8 mouse cellular contexts compared by ENCODE assay signal in the genomic region with DNA sequence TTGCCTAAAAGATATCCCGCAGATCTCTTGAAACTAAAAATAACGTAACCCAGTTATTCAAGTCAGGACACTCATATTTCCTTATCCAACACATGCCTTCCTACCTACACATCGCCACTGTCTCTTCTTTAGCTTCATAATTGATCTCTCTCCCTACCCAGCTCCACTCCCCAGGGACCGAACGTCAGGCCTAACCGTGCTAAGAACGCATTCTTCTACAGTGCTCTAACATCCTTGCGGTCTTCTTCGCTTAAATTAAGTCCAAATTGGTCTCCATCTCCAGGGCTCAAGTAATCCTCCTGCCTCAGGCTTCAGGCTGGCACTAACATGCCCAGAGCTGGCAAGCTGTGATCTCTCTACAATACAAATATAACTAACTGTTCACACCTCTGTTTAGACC. TPM values are rescaled to one million over a fixed set of nuclear protein-coding genes. Genes with fewer than 3 reads are reported as not detected.
DNase-seq lines count a peak whose midpoint lies in the region; ATAC-seq and TF ChIP-seq lines count a peak whose summit lies in the region.

No protein-coding gene starts in this region.

- ATAC-seq in lung, embryonic 15.5 days (ENCODE audit: borderline replicate concordance, extremely low read depth, low FRiP score, low TSS enrichment): no peak
- no peak for ATAC-seq in heart, postnatal 0 days (ENCODE audit: insufficient read depth, low read depth)
- ATAC-seq in activated CD4-positive, CD25-positive, alpha-beta regulatory T cell, adult 4 months: no peak

- DNase-seq in lung, postnatal 14 days: no peak
- peak; percentile 30 for DNase-seq in embryo, embryonic 10.5 days (ENCODE audit: low spot score)
- DNase-seq in heart, postnatal 0 days (ENCODE audit: low spot score): no peak
- peak; percentile 7 for DNase-seq in lung, postnatal 10 days
- no peak for DNase-seq in adipocyte (ENCODE audit: low spot score)
- no peak for DNase-seq in right cerebral cortex, postnatal 10 days (ENCODE audit: low spot score in 2 of 2)

- no peaks in the 10 kb centered on the region for H3K27me3 ChIP-seq in lung, embryonic 15.5 days
- no peaks in the 10 kb centered on the region for H3K27me3 ChIP-seq in heart, postnatal 0 days (ENCODE audit: control insufficient read depth, insufficient read depth, low read length)

- peak overlapping the region; percentile 93 for H3K4me3 ChIP-seq in lung, embryonic 15.5 days
- peak overlapping the region; percentile 67 for H3K4me3 ChIP-seq in heart, postnatal 0 days (ENCODE audit: low read depth, low read length)

- TF ChIP-seq EP300 in heart, postnatal 0 days (IDR thresholded peaks at IDR 0.05; ENCODE audit: low read depth): no peak

- H3K4me2 ChIP-seq in lung, embryonic 15.5 days: peak overlapping the region; percentile 76
- peak overlapping the region; percentile 70 for H3K4me2 ChIP-seq in heart, postnatal 0 days (ENCODE audit: low read depth, low read length)

- peaks cover 35% of the 10 kb centered on the region for H3K4me1 ChIP-seq in lung, embryonic 15.5 days
- peaks cover 31% of the 10 kb centered on the region for H3K4me1 ChIP-seq in heart, postnatal 0 days (ENCODE audit: control insufficient read depth, insufficient read depth)

- H3K9me3 ChIP-seq in lung, embryonic 15.5 days: no peaks in the 10 kb centered on the region
- no peaks in the 10 kb centered on the region for H3K9me3 ChIP-seq in heart, postnatal 0 days (replicated peaks; ENCODE audit: control insufficient read depth, low read length)

- peaks cover 6% of the 10 kb centered on the region; the same call in 1 of the 2 replicates for H3K36me3 ChIP-seq in lung, embryonic 15.5 days
- peaks cover 4% of the 10 kb centered on the region; the same call in 1 of the 2 replicates for H3K36me3 ChIP-seq in heart, postnatal 0 days (replicated peaks; ENCODE audit: control insufficient read depth, insufficient read depth, low read length)

- 15% methylated on average over 9 of the region's 9 CpGs for WGBS in lung, embryonic 15.5 days
- 14% methylated on average over 9 of the region's 9 CpGs for WGBS in heart, postnatal 0 days

- TF ChIP-seq CTCF in heart, postnatal 0 days (IDR thresholded peaks at IDR 0.05; ENCODE audit: low read depth): no peak

- peak overlapping the region; percentile 99 for H3K27ac ChIP-seq in lung, embryonic 15.5 days
- peak overlapping the region; percentile 99 for H3K27ac ChIP-seq in heart, postnatal 0 days (ENCODE audit: low read depth)

- peak overlapping the region; percentile 91 for H3K9ac ChIP-seq in lung, embryonic 15.5 days
- H3K9ac ChIP-seq in heart, postnatal 0 days (replicated peaks; ENCODE audit: low read depth, low read length): peak overlapping the region; percentile 97

RNA-seq across cellular contexts. Expression of gene Dedd, which starts 0.7 kb away (rescaled TPM):
- 49.5 and 50.5 TPM in 2 replicates for polyA plus RNA-seq in lung, embryonic 15.5 days (2015; fragmentation: Nextera tagmentation; extraction: Ambion mirVana)
- total RNA-seq in heart, postnatal 0 days (2014; rRNA removed; ENCODE audit: low replicate concordance): 20.8 and 27.1 TPM in 2 replicates
- 30.0 and 31.7 TPM in 2 replicates for polyA plus RNA-seq in heart, postnatal 0 days (2015; fragmentation: Nextera tagmentation; extraction: Ambion mirVana)
- polyA plus RNA-seq in activated CD4-positive, CD25-positive, alpha-beta regulatory T cell, adult 4 months (2017; shearing (Covaris generic)): 10 to 100 TPM; 33.7 to 35.2 TPM

RNA-seq across cellular contexts. Expression of gene Nit1, which starts 17.2 kb away (rescaled TPM):
- 38.3 and 42.6 TPM in 2 replicates for polyA plus RNA-seq in lung, embryonic 15.5 days (2015; fragmentation: Nextera tagmentation; extraction: Ambion mirVana)
- total RNA-seq in heart, postnatal 0 days (2014; rRNA removed; ENCODE audit: low replicate concordance): 39.6 and 41.5 TPM in 2 replicates
- 31.4 and 35.2 TPM in 2 replicates for polyA plus RNA-seq in heart, postnatal 0 days (2015; fragmentation: Nextera tagmentation; extraction: Ambion mirVana)
- 10 to 100 TPM; 26.3 to 29.7 TPM for polyA plus RNA-seq in activated CD4-positive, CD25-positive, alpha-beta regulatory T cell, adult 4 months (2017; shearing (Covaris generic))

RNA-seq across cellular contexts. Expression of gene Pfdn2, which starts 17.2 kb away (rescaled TPM):
- 83.8 and 91.3 TPM in 2 replicates for polyA plus RNA-seq in lung, embryonic 15.5 days (2015; fragmentation: Nextera tagmentation; extraction: Ambion mirVana)
- 9.3 and 9.7 TPM in 2 replicates for total RNA-seq in heart, postnatal 0 days (2014; rRNA removed; ENCODE audit: low replicate concordance)
- 81.8 and 94.7 TPM in 2 replicates for polyA plus RNA-seq in heart, postnatal 0 days (2015; fragmentation: Nextera tagmentation; extraction: Ambion mirVana)
- polyA plus RNA-seq in activated CD4-positive, CD25-positive, alpha-beta regulatory T cell, adult 4 months (2017; shearing (Covaris generic)): 10 to 100 TPM; 34.7 to 60.5 TPM

RNA-seq across cellular contexts. Expression of gene Klhdc9, which starts 32.4 kb away (rescaled TPM):
- polyA plus RNA-seq in lung, embryonic 15.5 days (2015; fragmentation: Nextera tagmentation; extraction: Ambion mirVana): 2.1 and 2.6 TPM in 2 replicates
- total RNA-seq in heart, postnatal 0 days (2014; rRNA removed; ENCODE audit: low replicate concordance): 0.19 and 3.2 TPM in 2 replicates
- 1.1 TPM in 2 replicates for polyA plus RNA-seq in heart, postnatal 0 days (2015; fragmentation: Nextera tagmentation; extraction: Ambion mirVana)
- under 1 TPM in 1 of 2 experiments, not detected in 1; 0.48 TPM for polyA plus RNA-seq in activated CD4-positive, CD25-positive, alpha-beta regulatory T cell, adult 4 months (2017; shearing (Covaris generic))

RNA-seq across cellular contexts. Expression of gene Ufc1, which starts 33.4 kb away (rescaled TPM):
- 105 and 109 TPM in 2 replicates for polyA plus RNA-seq in lung, embryonic 15.5 days (2015; fragmentation: Nextera tagmentation; extraction: Ambion mirVana)
- 74.9 and 140 TPM in 2 replicates for total RNA-seq in heart, postnatal 0 days (2014; rRNA removed; ENCODE audit: low replicate concordance)
- polyA plus RNA-seq in heart, postnatal 0 days (2015; fragmentation: Nextera tagmentation; extraction: Ambion mirVana): 109 and 113 TPM in 2 replicates
- polyA plus RNA-seq in activated CD4-positive, CD25-positive, alpha-beta regulatory T cell, adult 4 months (2017; shearing (Covaris generic)): 100 to 1,000 TPM; 100 to 110 TPM

Comparison
In these comparisons a context has a peak if more than half of its experiments do, and no peak if none do; other contexts are left out.
1. DNase-seq: peak in embryo, embryonic 10.5 days (single experiment) and lung, postnatal 10 days (single experiment); none in lung, postnatal 14 days (single experiment), heart, postnatal 0 days (single experiment), adipocyte (single experiment) and right cerebral cortex, postnatal 10 days (0 of 2).